Mouse (Mus musculus): ENCODE measurements around the gene 4930449I24Rik.
"Not testable (repeated sequence)": the region's sequence is repeated elsewhere in the genome, so short reads cannot be mapped to it uniquely, and the experiment has no call there.

- TF ChIP-seq CTCF, POLR2A (IDR thresholded peaks at IDR 0.05; ENCODE audit: insufficient read depth, low read depth, low read length): not testable (repeated sequence)
Measured at GRCm38 (mm10) chr5:146481665-146482064, 20.5 kb upstream of the 4930449I24Rik start, which contains the start of gene Gm6408.
